Mouse (Mus musculus) midbrain, embryonic 13.5 days (tissue): ENCODE data around the gene Ermard. TPM values are rescaled to one million over a fixed set of nuclear protein-coding genes. Genes with fewer than 3 reads are reported as not detected.

ENCODE experiments used
- ATAC-seq: fragments of 200-750 bp; cut with Nextera tagmentation; 2 replicates; pipeline ENCODE4 v1.8.0; 2017; ENCODE audit warnings: mild to moderate bottlenecking, moderate TSS enrichment, moderate library complexity
- H3K27ac ChIP-seq: fragments of 300-500 bp; sonication (generic); 2 replicates; pipeline ENCODE4 v1.5.1; 2015; ENCODE audit warnings: inconsistent platforms, mild to moderate bottlenecking, moderate library complexity
- H3K27me3 ChIP-seq: fragments of 300-500 bp; sonication (generic); 2 replicates; pipeline ENCODE4 v1.6.1; 2015; ENCODE audit warnings: mild to moderate bottlenecking, inconsistent platforms
- H3K36me3 ChIP-seq: fragments of 300-500 bp; sonication (generic); 2 replicates; pipeline ENCODE4 v1.6.1; 2015; ENCODE audit warnings: mild to moderate bottlenecking, inconsistent platforms
- H3K4me1 ChIP-seq: fragments of 300-500 bp; sonication (generic); replicated peaks from 2 replicates; pipeline ENCODE4 v1.6.1; 2015; ENCODE audit warnings: inconsistent platforms
- H3K4me2 ChIP-seq: fragments of 300-500 bp; sonication (generic); replicated peaks from 2 replicates; pipeline ENCODE4 v1.6.1; 2015; ENCODE audit warnings: moderate library complexity, mild to moderate bottlenecking, inconsistent platforms
- H3K4me3 ChIP-seq: fragments of 300-500 bp; sonication (generic); replicated peaks from 2 replicates; pipeline ENCODE4 v1.5.1; 2015; ENCODE audit warnings: mild to moderate bottlenecking, inconsistent platforms
- H3K9ac ChIP-seq: fragments of 300-500 bp; sonication (generic); replicated peaks from 2 replicates; pipeline ENCODE4 v1.6.1; 2015; ENCODE audit warnings: mild to moderate bottlenecking, inconsistent platforms
- H3K9me3 ChIP-seq: fragments of 300-500 bp; sonication (generic); 2 replicates; pipeline ENCODE4 v1.6.1; 2016; ENCODE audit warnings: mild to moderate bottlenecking, inconsistent platforms
- WGBS: fragments of 180-500 bp; shearing (Covaris S2); methylation state at CpG from one replicate; pipeline ENCODE4 v1.1.7; 2015; 5-methylcytosine and 5-hydroxymethylcytosine counted together
- polyA plus RNA-seq: library from polyadenylated mRNA; unstranded; fragments of >200 nt; fragmentation: Nextera tagmentation; extraction: Ambion mirVana; gene quantifications from 2 replicates; pipeline ENCODE4 v1.2.1, GENCODE M21; 2015

The Ermard gene
- polyA plus RNA-seq, 1 experiment from 2014 or later = 114 TPM

GRCm38 (mm10) chr17:15066911-15067310, 25.9 kb downstream of the Ermard start:
- ATAC-seq = no peak
- Histone ChIP-seq H3K4me2 (no peak overlapping the region), H3K36me3 (peaks cover 25% of the 10 kb centered on the region), H3K27ac (no peak overlapping the region), H3K9ac (no peak overlapping the region), H3K4me1 (peaks cover 8% of the 10 kb centered on the region), H3K9me3 (no peaks in the 10 kb centered on the region), H3K4me3 (no peak overlapping the region), H3K27me3 (peaks cover 4% of the 10 kb centered on the region; the same call in 1 of the 2 replicates)
- WGBS = 67% methylated on average over 1 of the region's 1 CpGs

GRCm38 (mm10) chr17:15068040-15068792, 27.2 kb downstream of the Ermard start:
- no peak overlapping the region for H3K4me3 ChIP-seq
- peaks cover 12% of the 10 kb centered on the region for H3K36me3 ChIP-seq
- peaks cover 4% of the 10 kb centered on the region; the same call in 1 of the 2 replicates for H3K27me3 ChIP-seq
- no peak overlapping the region for H3K27ac ChIP-seq
- no peak for ATAC-seq
- H3K4me2 ChIP-seq = no peak overlapping the region
- peaks cover 8% of the 10 kb centered on the region for H3K4me1 ChIP-seq
- 81% methylated on average over 8 of the region's 8 CpGs for WGBS
- H3K9me3 ChIP-seq = no peaks in the 10 kb centered on the region
- H3K9ac ChIP-seq = no peak overlapping the region

- 81% methylated on average over 2 of the region's 2 CpGs for WGBS
- no peak overlapping the region for H3K4me2 ChIP-seq
- no peak overlapping the region for H3K27ac ChIP-seq
- H3K9ac ChIP-seq = no peak overlapping the region
- peaks cover 8% of the 10 kb centered on the region for H3K4me1 ChIP-seq
- no peak overlapping the region for H3K4me3 ChIP-seq
- H3K36me3 ChIP-seq = peaks cover 3% of the 10 kb centered on the region; the same call in 1 of the 2 replicates
- H3K9me3 ChIP-seq = no peaks in the 10 kb centered on the region
- no peak for ATAC-seq
- peaks cover 4% of the 10 kb centered on the region; the same call in 1 of the 2 replicates for H3K27me3 ChIP-seq
Measured at GRCm38 (mm10) chr17:15069124-15069523, 28.1 kb downstream of the Ermard start.

- Histone ChIP-seq H3K36me3 (no peaks in the 10 kb centered on the region), H3K4me2 (no peak overlapping the region), H3K4me3 (no peak overlapping the region), H3K27me3 (peaks cover 4% of the 10 kb centered on the region; the same call in 1 of the 2 replicates), H3K4me1 (0 out of 2 replicates have a peak, but pooled peaks cover 2% of the 10 kb centered on the region), H3K27ac (no peak overlapping the region), H3K9me3 (no peaks in the 10 kb centered on the region), H3K9ac (no peak overlapping the region; the same call in 1 of the 2 replicates)
- 94% methylated on average over 2 of the region's 2 CpGs for WGBS
- no peak for ATAC-seq
Measured at GRCm38 (mm10) chr17:15072211-15072610, 31.2 kb downstream of the Ermard start.

GRCm38 (mm10) chr17:15075033-15075432, 34.0 kb downstream of the Ermard start:
- no peak overlapping the region for H3K27ac ChIP-seq
- H3K9ac ChIP-seq = no peak overlapping the region
- WGBS = 88% methylated on average over 8 of the region's 8 CpGs

GRCm38 (mm10) chr17:15077536-15077935, 36.5 kb downstream of the Ermard start:
- Histone ChIP-seq H3K4me3 (no peak overlapping the region), H3K27me3 (peaks cover 4% of the 10 kb centered on the region; the same call in 1 of the 2 replicates), H3K36me3 (no peaks in the 10 kb centered on the region), H3K27ac (no peak overlapping the region), H3K4me2 (no peak overlapping the region), H3K9ac (no peak overlapping the region), H3K9me3 (no peaks in the 10 kb centered on the region), H3K4me1 (0 out of 2 replicates have a peak, but pooled peaks cover 2% of the 10 kb centered on the region)
- no peak for ATAC-seq
- WGBS = 60% methylated on average over 2 of the region's 2 CpGs

More at GRCm38 (mm10) chr17:15075033-15075432, 34.0 kb downstream of the Ermard start:
- Histone ChIP-seq H3K4me2 (no peak overlapping the region), H3K27me3 (peaks cover 4% of the 10 kb centered on the region; the same call in 1 of the 2 replicates), H3K4me1 (0 out of 2 replicates have a peak, but pooled peaks cover 2% of the 10 kb centered on the region), H3K36me3 (no peaks in the 10 kb centered on the region), H3K9me3 (no peaks in the 10 kb centered on the region), H3K4me3 (no peak overlapping the region)
- no peak for ATAC-seq

GRCm38 (mm10) chr17:15084226-15084848, 43.3 kb downstream of the Ermard start:
- Histone ChIP-seq H3K4me3 (no peak overlapping the region), H3K4me2 (no peak overlapping the region), H3K36me3 (no peaks in the 10 kb centered on the region), H3K4me1 (peaks cover 17% of the 10 kb centered on the region), H3K27ac (no peak overlapping the region), H3K9ac (no peak overlapping the region), H3K27me3 (no peaks in the 10 kb centered on the region; the same call in 1 of the 2 replicates), H3K9me3 (no peaks in the 10 kb centered on the region)
- ATAC-seq = peak; percentile 43
- WGBS = 74% methylated on average over 13 of the region's 13 CpGs

GRCm38 (mm10) chr17:15085006-15085405, 44.0 kb downstream of the Ermard start:
- H3K4me3 ChIP-seq = no peak overlapping the region
- H3K36me3 ChIP-seq = no peaks in the 10 kb centered on the region
- peaks cover 17% of the 10 kb centered on the region for H3K4me1 ChIP-seq
- no peaks in the 10 kb centered on the region for H3K9me3 ChIP-seq
- H3K27ac ChIP-seq = no peak overlapping the region
- no peak overlapping the region for H3K4me2 ChIP-seq
- no peak for ATAC-seq
- no peaks in the 10 kb centered on the region for H3K27me3 ChIP-seq
- no peak overlapping the region for H3K9ac ChIP-seq
- 77% methylated on average over 2 of the region's 2 CpGs for WGBS

GRCm38 (mm10) chr17:15088166-15088565, 47.2 kb downstream of the Ermard start:
- H3K9ac ChIP-seq = no peak overlapping the region; the same call in 1 of the 2 replicates
- no peak overlapping the region; the same call in 1 of the 2 replicates for H3K4me2 ChIP-seq
- H3K9me3 ChIP-seq = no peaks in the 10 kb centered on the region
- H3K4me1 ChIP-seq = peaks cover 17% of the 10 kb centered on the region
- H3K27me3 ChIP-seq = no peaks in the 10 kb centered on the region
- no peaks in the 10 kb centered on the region for H3K36me3 ChIP-seq
- ATAC-seq = peak; percentile 58
- H3K27ac ChIP-seq = peak overlapping the region; percentile 71
- 18% methylated on average over 2 of the region's 2 CpGs for WGBS
- H3K4me3 ChIP-seq = no peak overlapping the region

GRCm38 (mm10) chr17:15088591-15089001, 47.6 kb downstream of the Ermard start:
- Histone ChIP-seq H3K36me3 (no peaks in the 10 kb centered on the region), H3K27ac (peak overlapping the region; percentile 71), H3K9ac (no peak overlapping the region), H3K9me3 (no peaks in the 10 kb centered on the region), H3K4me2 (no peak overlapping the region), H3K27me3 (no peaks in the 10 kb centered on the region), H3K4me1 (peaks cover 19% of the 10 kb centered on the region), H3K4me3 (no peak overlapping the region)
- ATAC-seq = peak; percentile 78
- WGBS = 17% methylated on average over 8 of the region's 8 CpGs

- no peak overlapping the region for H3K4me3 ChIP-seq
- no peaks in the 10 kb centered on the region for H3K9me3 ChIP-seq
- no peak for ATAC-seq
Measured at GRCm38 (mm10) chr17:15091739-15092138, 50.7 kb downstream of the Ermard start.

GRCm38 (mm10) chr17:15093523-15093922, 52.5 kb downstream of the Ermard start:
- ATAC-seq = 0 out of 2 replicates have a peak, but pooled peaks have one; percentile 31

More at GRCm38 (mm10) chr17:15091739-15092138, 50.7 kb downstream of the Ermard start:
- H3K27ac ChIP-seq = no peak overlapping the region
- H3K36me3 ChIP-seq = no peaks in the 10 kb centered on the region
- no peak overlapping the region for H3K4me2 ChIP-seq
- H3K4me1 ChIP-seq = peaks cover 22% of the 10 kb centered on the region
- no peaks in the 10 kb centered on the region for H3K27me3 ChIP-seq
- whole genome bisulfite sequencing = 87% methylated on average over 3 of the region's 3 CpGs
- H3K9ac ChIP-seq = no peak overlapping the region

More at GRCm38 (mm10) chr17:15093523-15093922, 52.5 kb downstream of the Ermard start:
- WGBS = 37% methylated on average over 3 of the region's 3 CpGs
- Histone ChIP-seq H3K4me1 (peaks cover 13% of the 10 kb centered on the region), H3K4me2 (no peak overlapping the region), H3K27me3 (no peaks in the 10 kb centered on the region), H3K9me3 (no peaks in the 10 kb centered on the region), H3K4me3 (no peak overlapping the region), H3K36me3 (no peaks in the 10 kb centered on the region), H3K9ac (no peak overlapping the region), H3K27ac (no peak overlapping the region)
